Mouse (Mus musculus) E14TG2a.4 (cell line): ENCODE measurements at regions not wholly inside any gene's neighbourhood (a gene's known extent, or its start where the extent isn't known, plus 50 kb on each side); places are given as distances from the start of the nearest gene placed in this dataset.

Source experiments
- CTCF ChIP-seq: conservative IDR thresholded peaks from 2 replicates; pipeline ENCODE4 v1.5.1; 2014; ENCODE audit warnings: low read length
- NANOG ChIP-seq: IDR thresholded peaks from 2 replicates; pipeline ENCODE4 v1.6.1; 2014; ENCODE audit warnings: borderline replicate concordance, low read length, mixed read lengths
- POU5F1 ChIP-seq: IDR thresholded peaks from 2 replicates; pipeline ENCODE4 v1.6.1; 2014; ENCODE audit warnings: low read length, borderline replicate concordance

GRCm38 (mm10) chr12:9912333-9912732, 342.4 kb downstream of the Osr1 start:
- TF ChIP-seq CTCF (no peak), POU5F1 (no peak), NANOG (no peak)
